Mouse (Mus musculus): ENCODE results near the gene Arsb. TPM values are rescaled to one million over a fixed set of nuclear protein-coding genes. Genes with fewer than 3 reads are reported as not detected.

The Arsb gene
- total RNA-seq (2021), result 10 to 100 TPM; 83.3 to 84.2 TPM

- peak; percentile 80 to 82 for DNase-seq (ENCODE audit: low spot score in 2 of 2)
- intact Hi-C loops (cut with DNase I), result loop anchor here (5.0 kb wide), 1 partner anchor 49 kb away; no protein-coding TSS in a partner anchor
Observed at GRCm38 (mm10) chr13:93771588-93772278, at the start of gene Arsb. TSS of gene Arsb (plus strand) at chr13:93771630.

DNA sequence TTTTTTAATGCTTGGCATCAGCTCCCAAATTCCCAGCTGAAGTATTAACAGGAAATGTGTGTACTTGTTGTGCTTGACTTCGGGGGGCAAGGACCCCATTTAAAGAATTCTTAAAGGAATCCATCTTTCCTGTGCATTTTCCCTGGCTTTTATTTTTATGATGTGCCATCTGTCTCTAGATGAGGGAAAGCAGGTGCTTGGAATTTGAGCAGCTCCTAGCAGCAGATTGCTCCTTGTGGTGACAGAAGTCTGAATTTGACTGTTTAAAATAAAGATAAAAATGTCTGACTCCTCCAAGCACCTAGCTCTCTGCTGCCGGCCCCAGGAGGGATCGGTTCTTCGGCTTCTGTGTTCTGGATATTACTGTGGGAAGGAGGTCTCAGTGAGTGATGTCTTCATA, 49.5 kb upstream of the Arsb start:
- DNase-seq (ENCODE audit: low spot score in 2 of 2), result peak; percentile 26 to 75
- intact Hi-C loops (cut with DNase I), result loop anchor here (5.0 kb wide), 1 partner anchor 50 kb away; the partner anchor contains the start of gene Arsb

- intact Hi-C loops (cut with DNase I), result loop anchor here (5.0 kb wide), 1 partner anchor 49 kb away; the partner anchor contains the start of gene Arsb
Observed at GRCm38 (mm10) chr13:93723455-93723854, 48.0 kb upstream of the Arsb start.

DNA sequence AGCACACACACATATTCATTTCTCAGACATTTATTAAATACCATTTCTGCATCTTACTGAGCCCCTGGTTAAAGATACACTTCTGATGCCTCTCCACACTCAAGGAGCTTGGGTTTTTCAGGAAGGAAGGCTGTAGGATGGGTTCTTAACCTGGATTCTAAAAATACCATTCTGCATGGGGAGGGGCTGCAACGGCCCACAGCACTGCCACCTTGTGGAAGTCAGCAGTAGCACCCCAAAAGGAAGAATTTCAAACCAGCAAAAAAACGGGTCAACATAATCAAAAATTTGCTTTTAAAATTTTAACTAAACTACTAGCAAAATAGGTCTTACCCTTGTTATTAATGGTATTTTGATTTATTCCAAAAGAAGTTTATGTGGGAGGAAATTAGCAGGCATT, 47.2 kb upstream of the Arsb start:
- intact Hi-C loops (cut with DNase I), result loop anchor here (5.0 kb wide), 1 partner anchor 48 kb away; the partner anchor contains the start of gene Arsb
- DNase-seq (ENCODE audit: low spot score in 2 of 2), result peak in 1 of 2 experiments; percentile 31

More at GRCm38 (mm10) chr13:93723455-93723854, 48.0 kb upstream of the Arsb start:
- no peak for DNase-seq (ENCODE audit: low spot score in 2 of 2)

- intact Hi-C loops (cut with DNase I), result no loop called here
- no peak for DNase-seq (ENCODE audit: low spot score in 2 of 2)
Observed at GRCm38 (mm10) chr13:93735131-93735636, 36.2 kb upstream of the Arsb start.

DNA sequence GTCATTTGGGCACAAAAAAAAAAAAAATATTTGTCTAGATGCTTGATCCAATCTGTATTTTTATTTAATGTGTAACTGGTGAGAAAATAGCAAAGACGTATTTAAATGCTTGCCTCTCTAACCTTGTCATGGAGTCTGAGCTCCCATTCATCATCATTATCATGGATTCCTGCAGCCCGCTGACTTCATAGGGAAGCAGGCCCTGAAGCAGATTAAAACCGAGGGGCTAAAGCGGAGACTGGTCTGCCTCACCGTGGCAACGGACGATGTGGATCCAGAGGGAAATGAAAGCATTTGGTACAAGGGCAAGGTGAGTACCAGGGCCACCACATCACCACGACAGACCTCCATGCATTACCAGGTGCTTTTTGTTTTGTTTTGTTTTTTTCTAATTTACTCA, 27.3 kb upstream of the Arsb start:
- no peak for DNase-seq (ENCODE audit: low spot score in 2 of 2)
- intact Hi-C loops (cut with DNase I), result no loop called here

DNA sequence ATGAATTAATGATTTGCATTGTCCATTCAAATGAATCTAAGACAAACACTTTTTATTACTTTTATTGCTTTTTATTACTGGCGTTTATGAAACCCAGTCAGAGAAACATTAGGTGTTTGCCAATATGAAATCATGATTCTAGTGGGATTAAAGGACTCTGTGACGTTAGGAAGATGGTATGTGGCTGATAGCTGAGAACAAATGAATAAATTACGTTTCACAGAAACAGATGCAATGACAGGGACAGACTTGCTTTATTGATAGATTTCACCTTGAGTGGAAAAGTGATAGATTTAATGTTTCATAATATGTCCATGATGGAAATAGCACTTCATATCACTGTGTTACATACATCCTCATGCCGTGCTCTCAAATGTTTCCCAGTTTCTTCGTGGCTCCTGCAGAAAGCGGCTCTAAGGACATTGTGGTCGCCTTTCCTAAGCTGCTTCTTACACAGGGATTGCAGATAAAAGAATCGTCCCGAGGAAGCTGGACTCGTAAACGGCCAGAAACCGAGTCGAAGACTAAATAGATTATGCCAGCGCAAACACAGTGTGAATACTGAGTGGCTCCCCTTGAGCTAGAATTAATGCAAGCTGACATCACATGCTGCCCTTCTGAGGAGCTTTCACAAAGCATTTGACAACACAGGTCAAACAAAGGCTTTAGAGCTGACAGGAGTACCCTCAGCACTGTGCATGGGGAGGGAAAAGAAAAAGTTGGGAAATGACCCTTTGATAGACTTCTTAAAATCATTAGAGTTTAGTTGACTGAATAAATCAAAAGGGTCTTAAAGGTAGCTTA, 18.6 kb upstream of the Arsb start:
- DNase-seq (ENCODE audit: low spot score in 2 of 2), result no peak
- intact Hi-C loops (cut with DNase I), result no loop called here

GRCm38 (mm10) chr13:93755084-93755483, 16.3 kb upstream of the Arsb start:
- DNase-seq (ENCODE audit: low spot score in 2 of 2), result no peak
- intact Hi-C loops (cut with DNase I), result no loop called here

GRCm38 (mm10) chr13:93756674-93757073, 14.8 kb upstream of the Arsb start:
- intact Hi-C loops (cut with DNase I), result no loop called here
- DNase-seq (ENCODE audit: low spot score in 2 of 2), result no peak

DNA sequence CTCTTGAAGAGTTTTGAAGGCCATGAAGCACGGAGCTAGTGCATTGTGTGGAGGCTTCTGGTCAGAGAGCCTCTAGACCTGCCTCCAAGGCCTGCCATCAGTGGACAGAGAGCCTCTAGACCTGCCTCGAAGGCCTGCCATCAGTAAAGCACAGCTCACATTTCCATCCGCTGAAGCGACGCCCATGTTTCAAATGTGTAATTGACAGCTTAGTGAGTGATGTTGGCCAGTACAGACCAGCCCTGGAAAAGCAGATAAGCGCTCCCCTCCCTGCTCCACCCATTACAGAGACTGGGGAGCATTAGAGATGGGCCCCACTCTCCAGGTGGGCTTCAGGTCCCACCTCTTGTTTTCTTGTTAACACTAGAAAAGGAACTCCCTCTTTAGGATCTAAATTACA, 13.9 kb upstream of the Arsb start:
- intact Hi-C loops (cut with DNase I), result no loop called here
- no peak for DNase-seq (ENCODE audit: low spot score in 2 of 2)

- no peak for DNase-seq (ENCODE audit: low spot score in 2 of 2)
- intact Hi-C loops (cut with DNase I), result no loop called here
Observed at GRCm38 (mm10) chr13:93758149-93758898, 13.1 kb upstream of the Arsb start.

GRCm38 (mm10) chr13:93761831-93762230, 9.6 kb upstream of the Arsb start:
- DNase-seq (ENCODE audit: low spot score in 2 of 2), result no peak
- intact Hi-C loops (cut with DNase I), result no loop called here

DNA sequence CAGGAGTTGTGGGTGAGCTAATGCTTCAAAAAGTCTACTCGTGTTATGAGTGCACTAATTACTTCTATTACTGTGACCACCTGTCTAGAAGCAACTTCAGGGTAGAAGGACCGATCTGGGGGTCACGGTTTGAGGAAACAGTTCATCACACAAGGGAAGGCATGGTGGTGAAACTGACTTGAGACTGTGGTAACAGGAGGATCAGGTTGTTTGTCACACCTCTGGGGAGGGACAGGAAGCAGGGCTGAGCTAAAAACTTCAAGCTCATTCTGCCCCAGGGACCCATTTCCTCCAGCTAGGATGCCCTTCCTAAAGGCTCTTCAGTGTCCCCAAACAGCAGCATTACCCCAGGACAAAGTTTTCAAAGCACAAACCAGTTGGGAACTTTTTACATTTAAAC, 8.6 kb upstream of the Arsb start:
- DNase-seq (ENCODE audit: low spot score in 2 of 2), result no peak
- intact Hi-C loops (cut with DNase I), result no loop called here

DNA sequence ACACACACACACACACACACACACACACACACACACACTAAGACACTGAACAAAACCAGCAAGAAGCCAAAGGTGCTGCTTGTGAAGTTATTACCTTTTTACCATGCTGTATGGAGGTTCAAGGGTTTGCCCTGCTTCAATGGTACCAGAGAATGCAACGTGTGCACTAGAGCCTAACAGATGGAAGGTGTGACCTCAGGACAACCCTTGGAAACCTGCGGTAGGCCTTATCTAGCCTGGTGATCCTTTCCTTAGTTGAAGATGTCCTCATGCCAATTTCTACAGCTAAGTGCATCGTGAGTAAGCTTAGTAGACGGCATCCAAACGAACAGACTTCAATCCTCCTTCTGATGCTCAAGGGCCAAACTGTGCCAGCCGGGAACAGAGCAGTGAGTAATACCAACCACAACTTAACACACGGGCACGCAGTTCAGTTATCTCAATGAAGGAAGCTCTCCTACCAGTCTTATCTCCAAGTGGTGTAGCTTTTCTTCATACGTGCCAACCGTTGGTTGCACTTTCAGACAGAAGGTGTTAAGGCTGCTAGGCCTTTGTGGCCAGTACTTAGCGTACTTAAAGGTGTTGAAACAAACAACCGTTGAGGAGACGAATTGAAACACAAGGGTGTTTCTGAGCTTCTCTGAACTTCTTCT, 7.0 kb upstream of the Arsb start:
- DNase-seq (ENCODE audit: low spot score in 2 of 2), result no peak
- intact Hi-C loops (cut with DNase I), result no loop called here

GRCm38 (mm10) chr13:93771031-93771587, 321 bp upstream of the Arsb start:
- intact Hi-C loops (cut with DNase I), result loop anchor here (5.0 kb wide), 1 partner anchor 49 kb away; no protein-coding TSS in a partner anchor
- peak in 1 of 2 experiments; percentile 65 for DNase-seq (ENCODE audit: low spot score in 2 of 2)

- no peak for DNase-seq (ENCODE audit: low spot score in 2 of 2)
- intact Hi-C loops (cut with DNase I), result loop anchor here (5.0 kb wide), 1 partner anchor 50 kb away; no protein-coding TSS in a partner anchor
Observed at GRCm38 (mm10) chr13:93772279-93772636, 828 bp downstream of the Arsb start.

- intact Hi-C loops (cut with DNase I), result loop anchor here (5.0 kb wide), 1 partner anchor 51 kb away; no protein-coding TSS in a partner anchor
- DNase-seq (ENCODE audit: low spot score in 2 of 2), result peak in 1 of 2 experiments; percentile 62
Observed at GRCm38 (mm10) chr13:93772861-93773260, 1.4 kb downstream of the Arsb start.

DNA sequence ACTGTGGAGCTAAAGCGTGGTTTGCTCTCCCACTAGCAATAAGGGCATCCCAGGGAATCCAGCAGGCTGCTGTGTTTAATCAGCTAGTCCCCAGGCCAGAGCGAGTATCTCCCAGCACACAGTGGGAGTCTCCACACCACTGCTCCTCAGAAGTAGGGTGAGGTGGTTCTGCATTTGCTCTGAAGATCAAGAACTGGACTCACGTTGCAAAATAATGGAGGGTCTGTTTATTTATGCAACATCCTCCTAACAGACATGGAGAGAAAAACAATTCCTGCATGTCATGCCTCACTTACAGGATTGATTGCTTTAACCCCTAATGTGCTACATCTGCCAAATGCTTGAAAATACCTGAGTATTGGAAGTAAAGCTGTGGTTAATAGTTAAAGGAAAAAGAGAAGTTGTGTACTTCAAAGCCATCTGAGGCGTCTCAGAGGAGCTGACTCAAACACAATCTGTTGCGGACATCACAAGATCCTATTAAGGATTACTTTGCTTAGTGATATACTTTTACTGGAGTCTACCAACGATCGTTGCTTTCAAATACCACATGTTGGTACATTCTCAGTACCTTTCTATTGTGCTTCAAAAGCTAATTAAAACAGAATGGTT, 2.4 kb downstream of the Arsb start:
- peak in 1 of 2 experiments; percentile 38 for DNase-seq (ENCODE audit: low spot score in 2 of 2)
- intact Hi-C loops (cut with DNase I), result loop anchor here (5.0 kb wide), 1 partner anchor 52 kb away; no protein-coding TSS in a partner anchor

Data from left cerebral cortex, postnatal 25 days (tissue).